Mouse (Mus musculus): Measurements from ENCODE around the gene Itih5. TPM values are rescaled to one million over a fixed set of nuclear protein-coding genes. Genes with fewer than 3 reads are reported as not detected.

Gene Itih5
- 6.5 and 8.6 TPM in 2 replicates for polyA plus RNA-seq (2016; fragmentation: Nextera tagmentation; extraction: Ambion mirVana)

GRCm38 (mm10) chr2:10153201-10154075, at the start of gene Itih5:
Gene Itih5 (plus strand): TSS chr2:10153571.
- Histone ChIP-seq H3K36me3 (no peaks in the 10 kb centered on the region), H3K4me1 (peaks cover 13% of the 10 kb centered on the region; the same call in 1 of the 2 replicates), H3K9ac (replicated peaks) (peak within 1 kb of the TSS; percentile 47), H3K4me2 (replicated peaks) (peak within 1 kb of the TSS; percentile 90), H3K27ac (replicated peaks) (no peak within 1 kb of the TSS), H3K9me3 (no peaks in the 10 kb centered on the region), H3K27me3 (0 out of 2 replicates have a peak, but pooled peaks cover 17% of the 10 kb centered on the region), H3K4me3 (peak within 1 kb of the TSS; percentile 48)
- 8% methylated on average over 27 of the region's 27 CpGs for WGBS
- peak; percentile 90 for ATAC-seq (ENCODE audit: low FRiP score, low read depth)

- Histone ChIP-seq H3K27me3 (no peaks in the 10 kb centered on the region), H3K36me3 (no peaks in the 10 kb centered on the region), H3K4me1 (no peaks in the 10 kb centered on the region), H3K4me2 (replicated peaks) (no peak overlapping the region), H3K9ac (replicated peaks) (no peak overlapping the region), H3K4me3 (no peak overlapping the region), H3K9me3 (no peaks in the 10 kb centered on the region), H3K27ac (replicated peaks) (no peak overlapping the region)
- ATAC-seq (ENCODE audit: low FRiP score, low read depth), result no peak
- WGBS, result 75% methylated on average over 6 of the region's 6 CpGs
Observed at GRCm38 (mm10) chr2:10108535-10109189, 44.7 kb upstream of the Itih5 start.

GRCm38 (mm10) chr2:10118751-10119150, 34.6 kb upstream of the Itih5 start:
- H3K9ac ChIP-seq (replicated peaks), result no peak overlapping the region
- no peaks in the 10 kb centered on the region for H3K36me3 ChIP-seq
- no peak for ATAC-seq (ENCODE audit: low FRiP score, low read depth)
- no peaks in the 10 kb centered on the region for H3K4me1 ChIP-seq
- H3K27ac ChIP-seq (replicated peaks), result no peak overlapping the region
- H3K4me2 ChIP-seq (replicated peaks), result no peak overlapping the region
- no peaks in the 10 kb centered on the region for H3K9me3 ChIP-seq
- H3K4me3 ChIP-seq, result no peak overlapping the region
- no peaks in the 10 kb centered on the region for H3K27me3 ChIP-seq
- 59% methylated on average over 1 of the region's 1 CpGs for WGBS

GRCm38 (mm10) chr2:10119276-10119675, 34.1 kb upstream of the Itih5 start:
- H3K9me3 ChIP-seq, result no peaks in the 10 kb centered on the region
- H3K4me3 ChIP-seq, result no peak overlapping the region
- ATAC-seq (ENCODE audit: low FRiP score, low read depth), result no peak
- H3K27ac ChIP-seq (replicated peaks), result no peak overlapping the region
- no peak overlapping the region for H3K9ac ChIP-seq (replicated peaks)
- 92% methylated on average over 8 of the region's 8 CpGs for WGBS
- no peaks in the 10 kb centered on the region for H3K27me3 ChIP-seq
- H3K36me3 ChIP-seq, result no peaks in the 10 kb centered on the region
- no peaks in the 10 kb centered on the region for H3K4me1 ChIP-seq
- H3K4me2 ChIP-seq (replicated peaks), result no peak overlapping the region

GRCm38 (mm10) chr2:10121826-10122225, 31.5 kb upstream of the Itih5 start:
- ATAC-seq (ENCODE audit: low FRiP score, low read depth), result no peak
- H3K4me3 ChIP-seq, result no peak overlapping the region
- no peaks in the 10 kb centered on the region for H3K36me3 ChIP-seq
- H3K9ac ChIP-seq (replicated peaks), result no peak overlapping the region
- H3K27me3 ChIP-seq, result no peaks in the 10 kb centered on the region
- H3K9me3 ChIP-seq, result no peaks in the 10 kb centered on the region
- WGBS, result 64% methylated on average over 3 of the region's 3 CpGs
- no peak overlapping the region for H3K27ac ChIP-seq (replicated peaks)
- no peaks in the 10 kb centered on the region for H3K4me1 ChIP-seq
- H3K4me2 ChIP-seq (replicated peaks), result no peak overlapping the region

GRCm38 (mm10) chr2:10126122-10126521, 27.2 kb upstream of the Itih5 start:
- H3K36me3 ChIP-seq, result no peaks in the 10 kb centered on the region
- H3K27me3 ChIP-seq, result no peaks in the 10 kb centered on the region
- no peak overlapping the region for H3K4me3 ChIP-seq
- no peak overlapping the region for H3K27ac ChIP-seq (replicated peaks)
- ATAC-seq (ENCODE audit: low FRiP score, low read depth), result no peak
- no peaks in the 10 kb centered on the region for H3K9me3 ChIP-seq
- 92% methylated on average over 4 of the region's 4 CpGs for WGBS
- H3K4me1 ChIP-seq, result no peaks in the 10 kb centered on the region
- H3K4me2 ChIP-seq (replicated peaks), result no peak overlapping the region
- no peak overlapping the region for H3K9ac ChIP-seq (replicated peaks)

GRCm38 (mm10) chr2:10127471-10127870, 25.9 kb upstream of the Itih5 start:
- Histone ChIP-seq H3K4me1 (no peaks in the 10 kb centered on the region), H3K9me3 (no peaks in the 10 kb centered on the region), H3K4me3 (no peak overlapping the region), H3K4me2 (replicated peaks) (no peak overlapping the region), H3K27me3 (no peaks in the 10 kb centered on the region), H3K36me3 (no peaks in the 10 kb centered on the region), H3K9ac (replicated peaks) (no peak overlapping the region), H3K27ac (replicated peaks) (no peak overlapping the region)
- WGBS, result 84% methylated on average over 5 of the region's 5 CpGs
- no peak for ATAC-seq (ENCODE audit: low FRiP score, low read depth)

- H3K4me3 ChIP-seq, result no peak overlapping the region
- ATAC-seq (ENCODE audit: low FRiP score, low read depth), result no peak
- H3K9me3 ChIP-seq, result no peaks in the 10 kb centered on the region
- 79% methylated on average over 4 of the region's 4 CpGs for WGBS
- no peaks in the 10 kb centered on the region for H3K4me1 ChIP-seq
- H3K9ac ChIP-seq (replicated peaks), result no peak overlapping the region
- H3K36me3 ChIP-seq, result no peaks in the 10 kb centered on the region
- H3K27ac ChIP-seq (replicated peaks), result no peak overlapping the region
- no peak overlapping the region for H3K4me2 ChIP-seq (replicated peaks)
- no peaks in the 10 kb centered on the region for H3K27me3 ChIP-seq
Observed at GRCm38 (mm10) chr2:10128571-10128970, 24.8 kb upstream of the Itih5 start.

DNA sequence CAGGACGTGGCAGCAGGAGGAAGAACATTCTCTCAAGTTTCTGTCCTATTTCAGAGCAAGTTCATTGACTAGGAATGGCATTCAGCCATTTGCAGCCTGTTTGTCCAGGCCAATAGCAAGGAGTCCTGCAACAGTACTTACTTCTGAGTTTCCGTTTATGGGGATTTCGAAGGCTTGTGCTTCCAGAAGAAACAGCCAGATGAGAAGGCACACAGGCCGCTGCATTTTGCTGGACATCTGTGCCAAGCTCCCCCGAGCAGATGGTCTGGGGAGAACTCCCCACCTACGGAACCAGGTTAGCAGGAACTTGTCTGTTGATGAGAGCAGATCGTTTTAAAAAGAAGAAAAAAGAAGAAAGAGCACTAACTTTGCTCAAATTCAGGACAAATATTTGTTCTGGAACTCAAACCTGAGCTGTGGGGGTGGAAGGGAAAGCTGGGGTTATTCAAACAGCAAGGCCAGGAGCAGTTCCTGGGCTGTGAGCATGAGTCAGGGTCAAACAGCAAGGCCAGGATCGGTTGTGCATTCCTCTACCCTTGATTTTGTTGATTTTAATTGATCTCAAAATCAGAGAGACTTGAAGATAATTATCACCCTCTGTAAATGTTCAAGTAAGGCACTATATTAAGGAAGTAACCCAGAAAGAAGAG, 22.9 kb upstream of the Itih5 start:
- H3K4me3 ChIP-seq, result no peak overlapping the region
- WGBS, result 66% methylated on average over 8 of the region's 8 CpGs
- H3K27ac ChIP-seq (replicated peaks), result no peak overlapping the region
- H3K9me3 ChIP-seq, result no peaks in the 10 kb centered on the region
- H3K4me1 ChIP-seq, result no peaks in the 10 kb centered on the region
- H3K9ac ChIP-seq (replicated peaks), result no peak overlapping the region
- no peak overlapping the region for H3K4me2 ChIP-seq (replicated peaks)
- no peaks in the 10 kb centered on the region for H3K27me3 ChIP-seq
- no peaks in the 10 kb centered on the region for H3K36me3 ChIP-seq
- no peak for ATAC-seq (ENCODE audit: low FRiP score, low read depth)

GRCm38 (mm10) chr2:10131296-10131695, 22.1 kb upstream of the Itih5 start, which contains the start of gene Itih2:
Gene Itih2 (minus strand): TSS chr2:10131396.
- ATAC-seq (ENCODE audit: low FRiP score, low read depth), result no peak
- no peak within 1 kb of the TSS for H3K4me2 ChIP-seq (replicated peaks)
- H3K27ac ChIP-seq (replicated peaks), result no peak within 1 kb of the TSS
- H3K27me3 ChIP-seq, result no peaks in the 10 kb centered on the region
- no peaks in the 10 kb centered on the region for H3K4me1 ChIP-seq
- no peak within 1 kb of the TSS for H3K9ac ChIP-seq (replicated peaks)
- no peaks in the 10 kb centered on the region for H3K36me3 ChIP-seq
- H3K9me3 ChIP-seq, result no peaks in the 10 kb centered on the region
- 90% methylated on average over 4 of the region's 4 CpGs for WGBS
- no peak within 1 kb of the TSS for H3K4me3 ChIP-seq

- no peak overlapping the region for H3K4me3 ChIP-seq
- H3K4me1 ChIP-seq, result no peaks in the 10 kb centered on the region
- 94% methylated on average over 1 of the region's 1 CpGs for WGBS
- no peaks in the 10 kb centered on the region for H3K36me3 ChIP-seq
- H3K27me3 ChIP-seq, result no peaks in the 10 kb centered on the region
- H3K4me2 ChIP-seq (replicated peaks), result no peak overlapping the region
- H3K9me3 ChIP-seq, result no peaks in the 10 kb centered on the region
- ATAC-seq (ENCODE audit: low FRiP score, low read depth), result no peak
- no peak overlapping the region for H3K9ac ChIP-seq (replicated peaks)
- H3K27ac ChIP-seq (replicated peaks), result no peak overlapping the region
Observed at GRCm38 (mm10) chr2:10132128-10132527, 21.2 kb upstream of the Itih5 start.

DNA sequence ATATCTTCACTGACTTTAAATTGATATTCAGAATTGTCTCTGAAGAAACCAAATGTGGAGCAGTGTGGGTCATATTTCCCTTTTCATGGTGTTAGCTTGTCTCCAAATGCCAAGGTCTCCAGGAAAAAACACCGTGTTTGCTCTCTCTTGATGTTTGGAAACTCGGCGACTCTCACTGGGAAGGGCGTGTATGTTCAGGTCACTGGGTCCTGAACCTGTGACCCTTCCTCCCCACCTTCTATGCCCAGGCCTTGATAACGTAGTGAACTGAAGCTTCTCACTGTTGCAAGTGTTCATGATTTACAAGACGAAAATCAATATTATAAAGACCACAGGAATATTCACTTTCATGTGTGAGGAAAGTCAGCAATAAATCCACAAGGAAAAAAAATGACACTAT, 19.4 kb upstream of the Itih5 start:
- Histone ChIP-seq H3K4me2 (replicated peaks) (no peak overlapping the region), H3K9me3 (no peaks in the 10 kb centered on the region), H3K27me3 (no peaks in the 10 kb centered on the region), H3K27ac (replicated peaks) (no peak overlapping the region), H3K9ac (replicated peaks) (no peak overlapping the region), H3K4me3 (no peak overlapping the region), H3K36me3 (no peaks in the 10 kb centered on the region), H3K4me1 (no peaks in the 10 kb centered on the region)
- no peak for ATAC-seq (ENCODE audit: low FRiP score, low read depth)
- 75% methylated on average over 6 of the region's 6 CpGs for WGBS

All from midbrain, embryonic 12.5 days (tissue).